Mouse (Mus musculus): ENCODE measurements around the gene Trim67.

Gene Trim67

GRCm38 (mm10) chr8:124793661-124794485 lies 981 bp downstream of the Trim67 start:
- peak in 1 of 2 experiments; percentile 27 for DNase-seq (ENCODE audit: low spot score in 2 of 2)

GRCm38 (mm10) chr8:124794486-124794780 lies 1.5 kb downstream of the Trim67 start:
- DNase-seq (ENCODE audit: low spot score in 2 of 2), result peak; percentile 74 to 83

- no peak for DNase-seq (ENCODE audit: low spot score in 2 of 2)
Observed at GRCm38 (mm10) chr8:124795781-124796488, 3.0 kb downstream of the Trim67 start.

GRCm38 (mm10) chr8:124800542-124800941 lies 7.7 kb downstream of the Trim67 start:
- DNase-seq (ENCODE audit: low spot score in 2 of 2), result no peak

- no peak for DNase-seq (ENCODE audit: low spot score in 2 of 2)
Observed at GRCm38 (mm10) chr8:124803824-124804702, 11.2 kb downstream of the Trim67 start.

GRCm38 (mm10) chr8:124805990-124806389 lies 13.1 kb downstream of the Trim67 start:
- DNase-seq (ENCODE audit: low spot score in 2 of 2), result no peak

- no peak for DNase-seq (ENCODE audit: low spot score in 2 of 2)
Observed at GRCm38 (mm10) chr8:124809419-124809818, 16.5 kb downstream of the Trim67 start.

GRCm38 (mm10) chr8:124810056-124810610 lies 17.2 kb downstream of the Trim67 start:
- no peak for DNase-seq (ENCODE audit: low spot score in 2 of 2)

- no peak for DNase-seq (ENCODE audit: low spot score in 2 of 2)
Observed at GRCm38 (mm10) chr8:124810689-124811394, 17.9 kb downstream of the Trim67 start.

- no peak for DNase-seq (ENCODE audit: low spot score in 2 of 2)
Observed at GRCm38 (mm10) chr8:124813326-124813725, 20.4 kb downstream of the Trim67 start.

GRCm38 (mm10) chr8:124815870-124816269 lies 23.0 kb downstream of the Trim67 start:
- no peak for DNase-seq (ENCODE audit: low spot score in 2 of 2)

GRCm38 (mm10) chr8:124816866-124817265 lies 24.0 kb downstream of the Trim67 start:
- DNase-seq (ENCODE audit: low spot score in 2 of 2), result no peak

- no peak for DNase-seq (ENCODE audit: low spot score in 2 of 2)
Observed at GRCm38 (mm10) chr8:124817361-124817760, 24.5 kb downstream of the Trim67 start.

- no peak for DNase-seq (ENCODE audit: low spot score in 2 of 2)
Observed at GRCm38 (mm10) chr8:124819612-124820115, 26.8 kb downstream of the Trim67 start.

- no peak for DNase-seq (ENCODE audit: low spot score in 2 of 2)
Observed at GRCm38 (mm10) chr8:124820125-124820524, 27.2 kb downstream of the Trim67 start.

GRCm38 (mm10) chr8:124823497-124823896 lies 30.6 kb downstream of the Trim67 start:
- no peak for DNase-seq (ENCODE audit: low spot score in 2 of 2)

GRCm38 (mm10) chr8:124826658-124827057 lies 33.8 kb downstream of the Trim67 start:
- DNase-seq (ENCODE audit: low spot score in 2 of 2), result no peak

- DNase-seq (ENCODE audit: low spot score in 2 of 2), result peak; percentile 57 to 58
Observed at GRCm38 (mm10) chr8:124827387-124827786, 34.5 kb downstream of the Trim67 start.

GRCm38 (mm10) chr8:124828561-124829240 lies 35.8 kb downstream of the Trim67 start:
- peak; percentile 36 to 40 for DNase-seq (ENCODE audit: low spot score in 2 of 2)

- DNase-seq (ENCODE audit: low spot score in 2 of 2), result no peak
Observed at GRCm38 (mm10) chr8:124830050-124830449, 37.2 kb downstream of the Trim67 start.

Measured in right cerebral cortex, adult 2 months (tissue).